Mouse (Mus musculus) G1E (cell line): Measurements from ENCODE around the gene Senp7. TPM values are rescaled to one million over a fixed set of nuclear protein-coding genes. Genes with fewer than 3 reads are reported as not detected.

Source experiments
- ATAC-seq: 2 replicates; pipeline ENCODE4 v1.8.0; 2016; ENCODE audit warnings: mild to moderate bottlenecking; ENCODE audit not compliant: insufficient number of reproducible peaks, poor library complexity, low FRiP score, severe bottlenecking; ENCODE audit errors: extremely low read depth
- DNase-seq: peaks from one replicate; pipeline ENCODE4 v3.0.0; 2012; ENCODE audit warnings: low spot score
- H3K27me3 ChIP-seq: 2 replicates; pipeline ENCODE4 v1.6.1; 2012; ENCODE audit warnings: mild to moderate bottlenecking, low read length, inconsistent platforms; ENCODE audit not compliant: insufficient read depth
- H3K36me3 ChIP-seq: replicated peaks from 2 replicates; pipeline ENCODE3; 2012; ENCODE audit warnings: mild to moderate bottlenecking, inconsistent platforms
- H3K4me1 ChIP-seq: 2 replicates; pipeline ENCODE4 v1.6.1; 2012; ENCODE audit warnings: low read depth, low read length, inconsistent platforms, mixed read lengths; ENCODE audit not compliant: insufficient read depth
- H3K4me3 ChIP-seq: 2 replicates; pipeline ENCODE4 v1.5.1; 2012; ENCODE audit warnings: low read depth, mild to moderate bottlenecking, inconsistent platforms, low read length, moderate library complexity, mixed read lengths
- H3K9me3 ChIP-seq: replicated peaks from 2 replicates; pipeline ENCODE4 v1.6.1; 2012; ENCODE audit warnings: inconsistent platforms
- CTCF ChIP-seq: IDR thresholded peaks from 2 replicates; pipeline ENCODE4 v1.5.1; 2012; ENCODE audit warnings: low read depth, low read length, inconsistent platforms, mixed read lengths
- GATA1 ChIP-seq: IDR thresholded peaks from 2 replicates; pipeline ENCODE4 v1.6.1; 2012; ENCODE audit warnings: borderline replicate concordance, low read length, inconsistent platforms, mixed read lengths
- GATA2 ChIP-seq: IDR thresholded peaks from 2 replicates; pipeline ENCODE4 v1.6.1; 2012; ENCODE audit warnings: low read depth, low read length, inconsistent platforms, borderline replicate concordance
- POLR2AphosphoS5 ChIP-seq: IDR thresholded peaks from 2 replicates; pipeline ENCODE4 v1.6.1; 2012; ENCODE audit warnings: low read depth, low read length, inconsistent platforms; ENCODE audit not compliant: insufficient replicate concordance
- TAL1 ChIP-seq: conservative IDR thresholded peaks from 2 replicates; pipeline ENCODE4 v1.6.1; 2012; ENCODE audit warnings: low read depth, low read length, inconsistent platforms, mixed read lengths
- polyA plus RNA-seq: library from polyadenylated mRNA; stranded (reverse); fragments of >175 nt; gene quantifications from 2 replicates; pipeline ENCODE4 v1.2.3, GENCODE M21; 2012
- total RNA-seq, 2 experiments: library from RNA; stranded (forward) in 1 of 2; stranded (reverse) in 1 of 2; fragments of 200-1000 nt in 1 of 2; fragments of >200 nt in 1 of 2; fragmentation: Nextera tagmentation in 1 of 2; gene quantifications; 2 replicates each; pipeline ENCODE4 v1.2.3; 2014 to 2017

The Senp7 gene
- total and polyA plus RNA-seq, 3 experiments, result 20.5 to 115 (median 37.4) TPM

DNA sequence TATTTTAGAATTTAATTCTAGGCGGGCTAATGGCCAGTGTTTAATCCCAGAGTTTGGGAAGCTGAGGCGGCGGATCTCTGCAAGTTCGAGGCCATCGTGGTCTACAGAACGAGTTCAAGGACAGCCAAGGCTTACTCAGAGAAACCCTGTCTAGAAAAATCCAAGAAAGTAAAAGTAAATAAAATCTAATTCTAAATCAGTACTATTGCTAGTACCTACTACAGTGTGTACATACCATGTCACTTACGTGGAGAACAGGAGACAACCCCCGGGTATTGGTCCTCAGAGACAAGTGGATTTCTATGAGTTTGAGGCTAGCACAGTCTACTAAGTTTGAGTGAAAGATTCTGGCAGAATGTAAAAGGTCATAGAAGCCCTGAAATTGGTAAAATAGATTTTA is 10.0 kb upstream of the Senp7 start:
- H3K27me3 ChIP-seq, result no peaks in the 10 kb centered on the region
- TF ChIP-seq CTCF (no peak), GATA2 (no peak), TAL1 (no peak), POLR2AphosphoS5 (no peak), GATA1 (no peak)
- H3K4me3 ChIP-seq, result peak overlapping the region; percentile 77
- H3K9me3 ChIP-seq, result no peaks in the 10 kb centered on the region
- H3K36me3 ChIP-seq, result peaks cover 26% of the 10 kb centered on the region
- peaks cover 14% of the 10 kb centered on the region for H3K4me1 ChIP-seq
- DNase-seq (no peak), ATAC-seq (no peak)

GRCm38 (mm10) chr16:56055911-56056310 is 7.8 kb downstream of the Senp7 start:
- ATAC-seq (no peak), DNase-seq (no peak)
- H3K4me1 ChIP-seq, result peaks cover 4% of the 10 kb centered on the region; the same call in 1 of the 2 replicates
- no peak overlapping the region for H3K4me3 ChIP-seq
- H3K9me3 ChIP-seq, result no peaks in the 10 kb centered on the region
- H3K36me3 ChIP-seq, result no peaks in the 10 kb centered on the region
- TF ChIP-seq GATA1, result no peak
- TF ChIP-seq POLR2AphosphoS5, result no peak
- no peak for TF ChIP-seq GATA2
- TF ChIP-seq CTCF, result no peak
- no peak for TF ChIP-seq TAL1
- H3K27me3 ChIP-seq, result no peaks in the 10 kb centered on the region

- TF ChIP-seq GATA1 (no peak), TAL1 (no peak), CTCF (no peak), GATA2 (no peak), POLR2AphosphoS5 (no peak)
- DNase-seq (no peak), ATAC-seq (no peak)
- Histone ChIP-seq H3K36me3 (no peaks in the 10 kb centered on the region), H3K9me3 (no peaks in the 10 kb centered on the region), H3K4me1 (peaks cover 4% of the 10 kb centered on the region), H3K4me3 (no peak overlapping the region), H3K27me3 (no peaks in the 10 kb centered on the region)
These were observed 8.9 kb downstream of the Senp7 start for GRCm38 (mm10) chr16:56056944-56057590.

DNA sequence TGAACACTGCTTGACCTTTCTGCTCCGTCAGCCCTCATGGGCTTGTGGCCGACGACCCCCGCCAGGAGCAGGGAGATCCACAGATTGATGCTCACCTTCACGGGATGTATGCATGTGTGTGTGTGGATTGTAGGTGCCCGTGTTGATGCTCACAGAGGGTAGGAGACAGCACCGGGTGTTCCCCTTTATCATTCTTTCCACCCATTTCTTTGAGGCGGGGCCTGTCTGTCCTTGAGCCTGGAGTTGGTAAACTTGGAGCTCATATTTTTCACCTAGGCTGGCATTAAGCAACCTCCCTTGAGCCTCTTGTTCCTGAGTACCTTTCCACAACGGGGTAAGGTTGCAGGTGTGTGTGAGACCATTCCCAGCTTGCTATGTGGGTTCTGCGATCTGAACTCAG is 10.0 kb downstream of the Senp7 start:
- no peaks in the 10 kb centered on the region for H3K27me3 ChIP-seq
- no peak for ATAC-seq
- DNase-seq, result no peak
- H3K9me3 ChIP-seq, result no peaks in the 10 kb centered on the region
- peaks cover 4% of the 10 kb centered on the region for H3K4me1 ChIP-seq
- H3K4me3 ChIP-seq, result no peak overlapping the region
- no peaks in the 10 kb centered on the region for H3K36me3 ChIP-seq
- TF ChIP-seq CTCF, result no peak
- TF ChIP-seq TAL1, result no peak
- TF ChIP-seq GATA1, result no peak
- no peak for TF ChIP-seq GATA2
- TF ChIP-seq POLR2AphosphoS5, result no peak

DNA sequence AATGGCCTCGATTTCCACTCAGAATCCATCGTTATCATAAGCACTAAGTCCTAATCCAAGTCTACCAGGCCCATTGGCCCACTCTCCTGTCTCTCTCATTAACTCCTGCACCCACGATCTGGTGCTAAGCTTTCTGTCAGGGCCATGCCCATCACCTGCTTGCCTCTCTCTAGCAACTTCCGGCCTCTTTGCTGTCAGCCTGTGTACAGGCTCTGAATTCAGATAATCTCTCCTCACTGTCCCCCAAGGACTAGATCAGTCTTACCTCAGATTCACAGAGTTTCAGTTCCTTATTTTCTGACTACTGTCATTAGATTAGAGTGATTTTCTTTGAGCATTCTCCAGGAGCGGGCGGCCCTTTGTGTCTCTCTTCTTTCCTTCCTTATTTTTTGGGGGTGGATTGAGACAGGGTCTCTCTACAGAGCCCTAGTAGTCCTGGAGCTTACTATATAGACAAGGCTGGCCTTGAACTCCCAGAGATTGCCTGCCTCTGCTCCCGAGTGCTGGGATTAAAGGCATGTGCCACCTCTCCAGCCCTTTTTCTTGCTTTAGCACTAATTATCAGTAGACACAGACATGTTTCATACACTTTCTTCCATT is 14.0 kb downstream of the Senp7 start:
- Histone ChIP-seq H3K4me1 (peaks cover 25% of the 10 kb centered on the region), H3K4me3 (no peak overlapping the region), H3K36me3 (no peaks in the 10 kb centered on the region), H3K27me3 (no peaks in the 10 kb centered on the region), H3K9me3 (no peaks in the 10 kb centered on the region)
- DNase-seq (no peak), ATAC-seq (no peak)
- TF ChIP-seq GATA1 (no peak), GATA2 (no peak), CTCF (no peak), POLR2AphosphoS5 (no peak), TAL1 (no peak)

DNA sequence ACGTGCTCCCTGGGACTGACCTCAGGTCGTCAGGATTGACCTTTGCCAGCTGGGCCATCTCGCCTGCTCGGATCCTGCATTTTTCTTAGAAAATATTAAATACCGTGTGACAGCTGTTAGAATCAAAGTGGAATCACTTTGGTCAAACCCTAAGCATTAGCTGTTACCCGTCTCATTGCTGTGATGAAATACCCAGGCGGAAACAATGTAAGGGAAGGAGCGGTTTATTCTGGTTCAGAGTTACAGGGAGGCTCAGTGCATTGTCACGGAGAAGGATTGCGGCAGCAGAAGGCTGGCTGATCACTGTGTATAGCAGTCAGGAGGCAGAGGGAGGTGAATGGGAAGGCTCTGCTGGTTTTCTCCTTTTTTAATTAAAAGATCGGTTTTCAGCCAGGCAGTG is 14.8 kb downstream of the Senp7 start:
- H3K4me1 ChIP-seq, result peaks cover 32% of the 10 kb centered on the region
- DNase-seq, result no peak
- TF ChIP-seq CTCF, result no peak
- TF ChIP-seq TAL1, result no peak
- no peak for TF ChIP-seq POLR2AphosphoS5
- TF ChIP-seq GATA2, result no peak
- TF ChIP-seq GATA1, result no peak
- no peak overlapping the region for H3K4me3 ChIP-seq
- ATAC-seq, result no peak
- H3K36me3 ChIP-seq, result no peaks in the 10 kb centered on the region
- no peaks in the 10 kb centered on the region for H3K27me3 ChIP-seq
- no peaks in the 10 kb centered on the region for H3K9me3 ChIP-seq
